Mouse (Mus musculus): ENCODE data around the gene Chrm3. TPM values are rescaled to one million over a fixed set of nuclear protein-coding genes. Genes with fewer than 3 reads are reported as not detected.

Gene Chrm3
- polyA plus RNA-seq, 1 experiment from 2014 or later: 0.62 TPM

- Histone ChIP-seq H3K36me3 (ENCODE audit: insufficient read depth, low read length) (no peaks in the 10 kb centered on the region), H3K4me3 (ENCODE audit: low read length) (no peak overlapping the region), H3K4me2 (replicated peaks; ENCODE audit: low read depth, low read length) (no peak overlapping the region), H3K4me1 (ENCODE audit: insufficient read depth, low read length) (no peaks in the 10 kb centered on the region), H3K27ac (ENCODE audit: low read length) (no peak overlapping the region), H3K9ac (replicated peaks; ENCODE audit: low read length) (no peak overlapping the region), H3K27me3 (ENCODE audit: insufficient read depth, low read length) (no peaks in the 10 kb centered on the region), H3K9me3 (ENCODE audit: low read length) (no peaks in the 10 kb centered on the region)
- WGBS: 35% methylated on average over 2 of the region's 2 CpGs
- ATAC-seq (ENCODE audit: low FRiP score, low TSS enrichment): no peak
These were observed 386.8 kb downstream of the Chrm3 start for GRCm38 (mm10) chr13:9973742-9974321.

GRCm38 (mm10) chr13:9971845-9972244, 388.8 kb downstream of the Chrm3 start:
- H3K4me2 ChIP-seq (replicated peaks; ENCODE audit: low read depth, low read length): no peak overlapping the region
- H3K9me3 ChIP-seq (ENCODE audit: low read length): no peaks in the 10 kb centered on the region
- no peaks in the 10 kb centered on the region for H3K36me3 ChIP-seq (ENCODE audit: insufficient read depth, low read length)
- no peak overlapping the region for H3K4me3 ChIP-seq (ENCODE audit: low read length)
- H3K4me1 ChIP-seq (ENCODE audit: insufficient read depth, low read length): no peaks in the 10 kb centered on the region
- no peak for ATAC-seq (ENCODE audit: low FRiP score, low TSS enrichment)
- no peaks in the 10 kb centered on the region for H3K27me3 ChIP-seq (ENCODE audit: insufficient read depth, low read length)
- no peak overlapping the region for H3K9ac ChIP-seq (replicated peaks; ENCODE audit: low read length)
- WGBS: 75% methylated on average over 4 of the region's 4 CpGs
- H3K27ac ChIP-seq (ENCODE audit: low read length): no peak overlapping the region

- no peaks in the 10 kb centered on the region for H3K36me3 ChIP-seq (ENCODE audit: insufficient read depth, low read length)
- no peaks in the 10 kb centered on the region for H3K27me3 ChIP-seq (ENCODE audit: insufficient read depth, low read length)
- no peak overlapping the region for H3K27ac ChIP-seq (ENCODE audit: low read length)
- H3K4me3 ChIP-seq (ENCODE audit: low read length): no peak overlapping the region
- no peak overlapping the region for H3K9ac ChIP-seq (replicated peaks; ENCODE audit: low read length)
- H3K4me2 ChIP-seq (replicated peaks; ENCODE audit: low read depth, low read length): no peak overlapping the region
- H3K4me1 ChIP-seq (ENCODE audit: insufficient read depth, low read length): no peaks in the 10 kb centered on the region
- H3K9me3 ChIP-seq (ENCODE audit: low read length): no peaks in the 10 kb centered on the region
- no peak for ATAC-seq (ENCODE audit: low FRiP score, low TSS enrichment)
These were observed 408.0 kb downstream of the Chrm3 start for GRCm38 (mm10) chr13:9952619-9953018.

- Histone ChIP-seq H3K9me3 (ENCODE audit: low read length) (no peaks in the 10 kb centered on the region), H3K27me3 (ENCODE audit: insufficient read depth, low read length) (no peaks in the 10 kb centered on the region), H3K9ac (replicated peaks; ENCODE audit: low read length) (no peak overlapping the region), H3K36me3 (ENCODE audit: insufficient read depth, low read length) (no peaks in the 10 kb centered on the region), H3K4me3 (ENCODE audit: low read length) (no peak overlapping the region), H3K27ac (ENCODE audit: low read length) (no peak overlapping the region), H3K4me2 (replicated peaks; ENCODE audit: low read depth, low read length) (no peak overlapping the region), H3K4me1 (ENCODE audit: insufficient read depth, low read length) (no peaks in the 10 kb centered on the region)
- WGBS: 91% methylated on average over 1 of the region's 1 CpGs
- ATAC-seq (ENCODE audit: low FRiP score, low TSS enrichment): no peak
These were observed 409.3 kb downstream of the Chrm3 start for GRCm38 (mm10) chr13:9951376-9951775.

- 92% methylated on average over 4 of the region's 4 CpGs for WGBS
- Histone ChIP-seq H3K27ac (ENCODE audit: low read length) (no peak overlapping the region), H3K4me1 (ENCODE audit: insufficient read depth, low read length) (no peaks in the 10 kb centered on the region), H3K4me2 (replicated peaks; ENCODE audit: low read depth, low read length) (no peak overlapping the region), H3K9ac (replicated peaks; ENCODE audit: low read length) (no peak overlapping the region), H3K27me3 (ENCODE audit: insufficient read depth, low read length) (no peaks in the 10 kb centered on the region), H3K36me3 (ENCODE audit: insufficient read depth, low read length) (no peaks in the 10 kb centered on the region), H3K4me3 (ENCODE audit: low read length) (no peak overlapping the region), H3K9me3 (ENCODE audit: low read length) (no peaks in the 10 kb centered on the region)
- no peak for ATAC-seq (ENCODE audit: low FRiP score, low TSS enrichment)
These were observed 411.6 kb downstream of the Chrm3 start for GRCm38 (mm10) chr13:9949091-9949490.

GRCm38 (mm10) chr13:9940186-9940585, 420.5 kb downstream of the Chrm3 start:
- Histone ChIP-seq H3K9ac (replicated peaks; ENCODE audit: low read length) (no peak overlapping the region), H3K27ac (ENCODE audit: low read length) (no peak overlapping the region), H3K9me3 (ENCODE audit: low read length) (no peaks in the 10 kb centered on the region), H3K4me2 (replicated peaks; ENCODE audit: low read depth, low read length) (no peak overlapping the region), H3K27me3 (ENCODE audit: insufficient read depth, low read length) (no peaks in the 10 kb centered on the region), H3K36me3 (ENCODE audit: insufficient read depth, low read length) (no peaks in the 10 kb centered on the region), H3K4me3 (ENCODE audit: low read length) (no peak overlapping the region), H3K4me1 (ENCODE audit: insufficient read depth, low read length) (no peaks in the 10 kb centered on the region)
- 67% methylated on average over 1 of the region's 1 CpGs for WGBS
- ATAC-seq (ENCODE audit: low FRiP score, low TSS enrichment): no peak

GRCm38 (mm10) chr13:9938798-9939485, 421.7 kb downstream of the Chrm3 start:
- H3K27me3 ChIP-seq (ENCODE audit: insufficient read depth, low read length): no peaks in the 10 kb centered on the region
- ATAC-seq (ENCODE audit: low FRiP score, low TSS enrichment): no peak

GRCm38 (mm10) chr13:9932714-9933113, 427.9 kb downstream of the Chrm3 start:
- ATAC-seq (ENCODE audit: low FRiP score, low TSS enrichment): no peak
- no peaks in the 10 kb centered on the region for H3K27me3 ChIP-seq (ENCODE audit: insufficient read depth, low read length)
- no peaks in the 10 kb centered on the region for H3K4me1 ChIP-seq (ENCODE audit: insufficient read depth, low read length)
- WGBS: 50% methylated on average over 4 of the region's 4 CpGs
- no peaks in the 10 kb centered on the region for H3K36me3 ChIP-seq (ENCODE audit: insufficient read depth, low read length)
- no peak overlapping the region for H3K4me3 ChIP-seq (ENCODE audit: low read length)
- no peak overlapping the region for H3K9ac ChIP-seq (replicated peaks; ENCODE audit: low read length)
- H3K9me3 ChIP-seq (ENCODE audit: low read length): no peaks in the 10 kb centered on the region
- H3K4me2 ChIP-seq (replicated peaks; ENCODE audit: low read depth, low read length): no peak overlapping the region
- H3K27ac ChIP-seq (ENCODE audit: low read length): no peak overlapping the region

More at GRCm38 (mm10) chr13:9938798-9939485, 421.7 kb downstream of the Chrm3 start:
- H3K9ac ChIP-seq (replicated peaks; ENCODE audit: low read length): no peak overlapping the region
- no peak overlapping the region for H3K4me2 ChIP-seq (replicated peaks; ENCODE audit: low read depth, low read length)
- no peaks in the 10 kb centered on the region for H3K9me3 ChIP-seq (ENCODE audit: low read length)
- H3K4me1 ChIP-seq (ENCODE audit: insufficient read depth, low read length): no peaks in the 10 kb centered on the region
- no peak overlapping the region for H3K4me3 ChIP-seq (ENCODE audit: low read length)
- WGBS: 63% methylated on average over 3 of the region's 3 CpGs
- H3K36me3 ChIP-seq (ENCODE audit: insufficient read depth, low read length): no peaks in the 10 kb centered on the region
- no peak overlapping the region for H3K27ac ChIP-seq (ENCODE audit: low read length)

- no peaks in the 10 kb centered on the region for H3K27me3 ChIP-seq (ENCODE audit: insufficient read depth, low read length)
- no peaks in the 10 kb centered on the region for H3K36me3 ChIP-seq (ENCODE audit: insufficient read depth, low read length)
- no peak overlapping the region for H3K9ac ChIP-seq (replicated peaks; ENCODE audit: low read length)
- H3K4me2 ChIP-seq (replicated peaks; ENCODE audit: low read depth, low read length): no peak overlapping the region
- no peak overlapping the region for H3K27ac ChIP-seq (ENCODE audit: low read length)
- H3K4me3 ChIP-seq (ENCODE audit: low read length): no peak overlapping the region
- H3K4me1 ChIP-seq (ENCODE audit: insufficient read depth, low read length): no peaks in the 10 kb centered on the region
- ATAC-seq (ENCODE audit: low FRiP score, low TSS enrichment): no peak
- H3K9me3 ChIP-seq (ENCODE audit: low read length): no peaks in the 10 kb centered on the region
- 88% methylated on average over 1 of the region's 1 CpGs for WGBS
These were observed 430.0 kb downstream of the Chrm3 start for GRCm38 (mm10) chr13:9930606-9931005.

- no peaks in the 10 kb centered on the region for H3K27me3 ChIP-seq (ENCODE audit: insufficient read depth, low read length)
- 68% methylated on average over 2 of the region's 2 CpGs for WGBS
- no peak overlapping the region for H3K4me2 ChIP-seq (replicated peaks; ENCODE audit: low read depth, low read length)
- no peak overlapping the region for H3K27ac ChIP-seq (ENCODE audit: low read length)
- no peak for ATAC-seq (ENCODE audit: low FRiP score, low TSS enrichment)
- H3K4me1 ChIP-seq (ENCODE audit: insufficient read depth, low read length): no peaks in the 10 kb centered on the region
- no peak overlapping the region for H3K4me3 ChIP-seq (ENCODE audit: low read length)
- no peak overlapping the region for H3K9ac ChIP-seq (replicated peaks; ENCODE audit: low read length)
- no peaks in the 10 kb centered on the region for H3K36me3 ChIP-seq (ENCODE audit: insufficient read depth, low read length)
- no peaks in the 10 kb centered on the region for H3K9me3 ChIP-seq (ENCODE audit: low read length)
These were observed 430.7 kb downstream of the Chrm3 start for GRCm38 (mm10) chr13:9929978-9930377.
